Mouse (Mus musculus) layer of hippocampus, adult 18-20 months (tissue): ENCODE measurements around the gene Pip4k2b. TPM values are rescaled to one million over a fixed set of nuclear protein-coding genes. Genes with fewer than 3 reads are reported as not detected.
A peak's percentile ranks its signal among the peaks of the same experiment; 100 is the strongest.
"Not testable (repeated sequence)": the region's sequence is repeated elsewhere in the genome, so short reads cannot be mapped to it uniquely, and the experiment has no call there.

Source experiments
- DNase-seq, 2 experiments: peaks; one replicate each; pipeline ENCODE4 v3.0.0; 2022; ENCODE audit warnings: low spot score in 2 of 2
- long read RNA-seq: library from polyadenylated mRNA; stranded (forward); transcript quantifications from one replicate; pipeline ENCODE4 v2.0.0, GENCODE M21; 2021
- total RNA-seq, 2 experiments: library from RNA; stranded (reverse); gene quantifications; 2 replicates each; pipeline ENCODE4 v1.2.3; 2021

The Pip4k2b gene
- total RNA-seq: 100 to 1,000 TPM; 114 to 115 TPM
- long read RNA-seq, partial matches to known transcripts: 0 of 4 reads
- long read RNA-seq, other reads (novel, unspliced or antisense): 4 of 4 reads

GRCm38 (mm10) chr11:97744063-97744717 lies at the start of gene Pip4k2b:
Pip4k2b (minus strand) TSS chr11:97744704.
- DNase-seq: peak in 1 of 2 experiments; percentile 29

- peak in 1 of 2 experiments; percentile 73 for DNase-seq
These were observed 48.7 kb upstream of the Pip4k2b start for GRCm38 (mm10) chr11:97793165-97793564.

GRCm38 (mm10) chr11:97790778-97791438 lies 46.4 kb upstream of the Pip4k2b start:
- not testable (repeated sequence) for DNase-seq

GRCm38 (mm10) chr11:97789727-97790126 lies 45.2 kb upstream of the Pip4k2b start:
- DNase-seq: no peak

- DNase-seq: no peak
These were observed 43.5 kb upstream of the Pip4k2b start for GRCm38 (mm10) chr11:97787961-97788360.

- no peak for DNase-seq
These were observed 38.0 kb upstream of the Pip4k2b start for GRCm38 (mm10) chr11:97782564-97782895.

GRCm38 (mm10) chr11:97781832-97782563 lies 37.5 kb upstream of the Pip4k2b start, which contains the start of gene Rpl23:
Rpl23 (minus strand) TSS chr11:97782437.
- DNase-seq: peak; percentile 99 to 100

GRCm38 (mm10) chr11:97781478-97781831 lies 37.0 kb upstream of the Pip4k2b start:
- no peak for DNase-seq

GRCm38 (mm10) chr11:97779968-97780701 lies 35.6 kb upstream of the Pip4k2b start:
- DNase-seq: no peak

GRCm38 (mm10) chr11:97778918-97779317 lies 34.4 kb upstream of the Pip4k2b start:
- DNase-seq: no peak

GRCm38 (mm10) chr11:97777129-97777529 lies 32.6 kb upstream of the Pip4k2b start:
- DNase-seq: peak in 1 of 2 experiments; percentile 35

- DNase-seq: no peak
These were observed 32.1 kb upstream of the Pip4k2b start for GRCm38 (mm10) chr11:97776497-97777128.

GRCm38 (mm10) chr11:97775808-97776496 lies 31.4 kb upstream of the Pip4k2b start, which contains the start of gene 1700001P01Rik:
1700001P01Rik (minus strand) TSS chr11:97775918.
- no peak for DNase-seq

- DNase-seq: no peak
These were observed 30.7 kb upstream of the Pip4k2b start for GRCm38 (mm10) chr11:97775186-97775585.

- no peak for DNase-seq
These were observed 26.9 kb upstream of the Pip4k2b start for GRCm38 (mm10) chr11:97771410-97771809.

GRCm38 (mm10) chr11:97769704-97770103 lies 25.2 kb upstream of the Pip4k2b start:
- no peak for DNase-seq

GRCm38 (mm10) chr11:97766154-97766881 lies 21.8 kb upstream of the Pip4k2b start, which contains the start of gene Cwc25:
Cwc25 (minus strand) TSS chr11:97766556.
- peak; percentile 95 to 98 for DNase-seq

- DNase-seq: no peak
These were observed 17.1 kb upstream of the Pip4k2b start for GRCm38 (mm10) chr11:97761638-97762037.

GRCm38 (mm10) chr11:97758942-97759341 lies 14.4 kb upstream of the Pip4k2b start:
- no peak for DNase-seq
